Mouse (Mus musculus) CH12.LX (cell line): ENCODE measurements around the gene Spg11. TPM values are rescaled to one million over a fixed set of nuclear protein-coding genes. Genes with fewer than 3 reads are reported as not detected.

Experiments used
- DNase-seq: peaks from one replicate; pipeline ENCODE4 v3.0.0-alpha.2; 2013; ENCODE audit errors: extremely low read depth
- H3K27ac ChIP-seq: 2 replicates; pipeline ENCODE4 v1.5.1; 2012; ENCODE audit warnings: low read depth, mild to moderate bottlenecking, control low read depth, moderate library complexity; ENCODE audit not compliant: insufficient read depth
- H3K27me3 ChIP-seq: replicated peaks from 2 replicates; pipeline ENCODE3; 2012; ENCODE audit warnings: inconsistent platforms
- H3K36me3 ChIP-seq, 2 experiments: replicated peaks in 1 of 2; 2 replicates each; pipeline versions ENCODE3 to v1.6.1; 2012; ENCODE audit warnings: inconsistent platforms in 1 of 2, low read length in 1 of 2, mild to moderate bottlenecking in 1 of 2, mixed read lengths in 1 of 2, moderate library complexity in 1 of 2; ENCODE audit not compliant: control insufficient read depth in 1 of 2, insufficient read depth in 1 of 2
- H3K4me1 ChIP-seq, 2 experiments: 2 replicates each; pipeline ENCODE4 v1.6.1; 2012; ENCODE audit warnings: inconsistent platforms in 1 of 2, moderate library complexity in 1 of 2; ENCODE audit not compliant: insufficient read depth in 2 of 2, control insufficient read depth in 1 of 2
- H3K4me2 ChIP-seq: 2 replicates; pipeline ENCODE4 v1.6.1; 2012; ENCODE audit warnings: low read depth, mild to moderate bottlenecking, control low read depth; ENCODE audit not compliant: poor library complexity, insufficient read depth, severe bottlenecking
- H3K4me3 ChIP-seq, 3 experiments: fragments of 150-350 bp in 1 of 3; sonication (generic) in 1 of 3; replicated peaks in 1 of 3; 2 replicates each; pipeline versions ENCODE3 to v1.5.1; 2011 to 2012; ENCODE audit warnings: low read depth in 2 of 3, low read length in 2 of 3, mild to moderate bottlenecking in 2 of 3, moderate library complexity in 2 of 3, control low read depth in 1 of 3, improper control_type of control experiment in 1 of 3, inconsistent platforms in 1 of 3, mixed read lengths in 1 of 3; ENCODE audit not compliant: poor library complexity in 1 of 3
- H3K79me2 ChIP-seq: replicated peaks from 2 replicates; pipeline ENCODE4 v1.6.1; 2012; ENCODE audit warnings: mild to moderate bottlenecking, moderate library complexity; ENCODE audit not compliant: control insufficient read depth, poor library complexity, insufficient read depth, severe bottlenecking; ENCODE audit errors: extremely low read depth
- H3K9ac ChIP-seq: 2 replicates; pipeline ENCODE4 v1.6.1; 2012; ENCODE audit warnings: low read depth, mild to moderate bottlenecking, control low read depth, moderate library complexity; ENCODE audit not compliant: insufficient read depth
- H3K9me3 ChIP-seq: replicated peaks from 2 replicates; pipeline ENCODE3; 2012; ENCODE audit warnings: low read length, inconsistent platforms, mixed read lengths
- BHLHE40 ChIP-seq: IDR thresholded peaks from 2 replicates; pipeline ENCODE4 v1.6.1; 2011; ENCODE audit warnings: mild to moderate bottlenecking, low read depth, low read length, improper control_type of control experiment
- CHD1 ChIP-seq: IDR thresholded peaks from 2 replicates; pipeline ENCODE4 v1.6.1; 2012; ENCODE audit warnings: low read depth, low read length, improper control_type of control experiment, inconsistent platforms
- CTCF ChIP-seq, 2 experiments: IDR thresholded peaks in 1 of 2; conservative IDR thresholded peaks in 1 of 2; 2 replicates each; pipeline ENCODE4 v1.5.1; 2011 to 2012; ENCODE audit warnings: low read depth in 2 of 2, low read length in 2 of 2, improper control_type of control experiment in 1 of 2, inconsistent platforms in 1 of 2, mild to moderate bottlenecking in 1 of 2, moderate library complexity in 1 of 2
- E2F4 ChIP-seq: IDR thresholded peaks from 2 replicates; pipeline ENCODE4 v1.6.1; 2011; ENCODE audit warnings: low read depth, low read length, improper control_type of control experiment; ENCODE audit not compliant: insufficient replicate concordance
- ELF1 ChIP-seq: IDR thresholded peaks from 2 replicates; pipeline ENCODE4 v1.6.1; 2014; ENCODE audit warnings: low read depth, mild to moderate bottlenecking, inconsistent platforms, low read length, improper control_type of control experiment
- EP300 ChIP-seq: IDR thresholded peaks from 2 replicates; pipeline ENCODE4 v1.6.1; 2011; ENCODE audit warnings: low read length, improper control_type of control experiment
- ETS1 ChIP-seq: conservative IDR thresholded peaks from 2 replicates; pipeline ENCODE4 v1.6.1; 2012; ENCODE audit warnings: low read depth, mild to moderate bottlenecking, inconsistent platforms, low read length, improper control_type of control experiment, moderate library complexity
- GABPA ChIP-seq: IDR thresholded peaks from 2 replicates; pipeline ENCODE4 v1.6.1; 2012; ENCODE audit warnings: low read depth, low read length, improper control_type of control experiment, inconsistent platforms; ENCODE audit not compliant: insufficient replicate concordance
- HCFC1 ChIP-seq: IDR thresholded peaks from 2 replicates; pipeline ENCODE4 v1.6.1; 2012; ENCODE audit warnings: low read depth, mild to moderate bottlenecking, inconsistent platforms, low read length, improper control_type of control experiment
- IRF4 ChIP-seq: IDR thresholded peaks from 2 replicates; pipeline ENCODE4 v1.6.1; 2014; ENCODE audit warnings: low read depth, mild to moderate bottlenecking, inconsistent platforms, low read length, improper control_type of control experiment
- JUND ChIP-seq: conservative IDR thresholded peaks from 2 replicates; pipeline ENCODE4 v1.6.1; 2011; ENCODE audit warnings: low read depth, low read length, improper control_type of control experiment
- KAT2A ChIP-seq: IDR thresholded peaks from 2 replicates; pipeline ENCODE4 v1.6.1; 2012; ENCODE audit warnings: low read length, improper control_type of control experiment, inconsistent platforms; ENCODE audit not compliant: insufficient replicate concordance
- MAFK ChIP-seq: IDR thresholded peaks from 2 replicates; pipeline ENCODE4 v1.6.1; 2011; ENCODE audit warnings: low read length, improper control_type of control experiment; ENCODE audit not compliant: insufficient replicate concordance
- MAX ChIP-seq: IDR thresholded peaks from 2 replicates; pipeline ENCODE4 v1.6.1; 2011; ENCODE audit warnings: low read length, improper control_type of control experiment
- MAZ ChIP-seq: IDR thresholded peaks from 2 replicates; pipeline ENCODE4 v1.6.1; 2012; ENCODE audit warnings: low read depth, mild to moderate bottlenecking, inconsistent platforms, low read length, improper control_type of control experiment, moderate library complexity
- MEF2A ChIP-seq: IDR thresholded peaks from 2 replicates; pipeline ENCODE4 v1.6.1; 2014; ENCODE audit warnings: low read depth, mild to moderate bottlenecking, inconsistent platforms, low read length, improper control_type of control experiment, borderline replicate concordance
- MXI1 ChIP-seq: IDR thresholded peaks from 2 replicates; pipeline ENCODE4 v1.6.1; 2011; ENCODE audit warnings: mild to moderate bottlenecking, low read depth, low read length, improper control_type of control experiment
- MYC ChIP-seq: IDR thresholded peaks from 2 replicates; pipeline ENCODE4 v1.6.1; 2011; ENCODE audit warnings: low read depth, mild to moderate bottlenecking, improper control_type of control experiment, low read length
- NELFE ChIP-seq: IDR thresholded peaks from 2 replicates; pipeline ENCODE4 v1.6.1; 2011; ENCODE audit warnings: low read depth, low read length, improper control_type of control experiment
- NRF1 ChIP-seq: IDR thresholded peaks from 2 replicates; pipeline ENCODE4 v1.6.1; 2014; ENCODE audit warnings: low read depth, mild to moderate bottlenecking, inconsistent platforms, low read length, improper control_type of control experiment, moderate library complexity
- PAX5 ChIP-seq: IDR thresholded peaks from 2 replicates; pipeline ENCODE4 v1.6.1; 2012; ENCODE audit warnings: low read length, inconsistent platforms, mixed read lengths
- POLR2A ChIP-seq: IDR thresholded peaks from 2 replicates; pipeline ENCODE4 v1.6.1; 2011; ENCODE audit warnings: low read depth, mild to moderate bottlenecking, improper control_type of control experiment, low read length
- POLR2AphosphoS2 ChIP-seq: IDR thresholded peaks from 2 replicates; pipeline ENCODE4 v1.6.1; 2011; ENCODE audit warnings: low read depth, low read length, improper control_type of control experiment
- RAD21 ChIP-seq: IDR thresholded peaks from 2 replicates; pipeline ENCODE4 v1.6.1; 2011; ENCODE audit warnings: low read depth, mild to moderate bottlenecking, low read length, improper control_type of control experiment, moderate library complexity
- SIN3A ChIP-seq: IDR thresholded peaks from 2 replicates; pipeline ENCODE4 v1.6.1; 2012; ENCODE audit warnings: low read length, improper control_type of control experiment, inconsistent platforms
- SMC3 ChIP-seq: IDR thresholded peaks from 2 replicates; pipeline ENCODE4 v1.6.1; 2011; ENCODE audit warnings: low read depth, low read length, improper control_type of control experiment
- UBTF ChIP-seq: IDR thresholded peaks from 2 replicates; pipeline ENCODE4 v1.6.1; 2012; ENCODE audit warnings: low read depth, mild to moderate bottlenecking, inconsistent platforms, low read length, improper control_type of control experiment, moderate library complexity
- USF1 ChIP-seq: IDR thresholded peaks from 2 replicates; pipeline ENCODE4 v1.6.1; 2014; ENCODE audit warnings: low read depth, mild to moderate bottlenecking, inconsistent platforms, low read length, improper control_type of control experiment
- USF2 ChIP-seq: conservative IDR thresholded peaks from 2 replicates; pipeline ENCODE4 v1.6.1; 2011; ENCODE audit warnings: low read depth, low read length, improper control_type of control experiment
- ZC3H11A ChIP-seq: IDR thresholded peaks from 2 replicates; pipeline ENCODE4 v1.6.1; 2012; ENCODE audit warnings: low read depth, mild to moderate bottlenecking, inconsistent platforms, low read length, improper control_type of control experiment
- ZKSCAN1 ChIP-seq: IDR thresholded peaks from 2 replicates; pipeline ENCODE4 v1.6.1; 2012; ENCODE audit warnings: low read depth, inconsistent platforms, low read length, improper control_type of control experiment, borderline replicate concordance
- ZMIZ1 ChIP-seq: IDR thresholded peaks from 2 replicates; pipeline ENCODE4 v1.6.1; 2012; ENCODE audit warnings: low read depth, mild to moderate bottlenecking, inconsistent platforms, low read length, improper control_type of control experiment
- ZNF384 ChIP-seq: IDR thresholded peaks from 2 replicates; pipeline ENCODE4 v1.6.1; 2012; ENCODE audit warnings: low read depth, low read length, improper control_type of control experiment, inconsistent platforms
- dilution Hi-C: fragments of 300-500 bp; cut with MboI; formaldehyde crosslinking; loops from 2 replicates; pipeline ENCODE4 v1.14.3; 2020; ENCODE audit warnings: low sequenced_read_pairs; ENCODE audit not compliant: extremely low pct_unique_long_range_greater_than_20kb, extremely low pct_ligation_motif_present
- in situ Hi-C: fragments of 300-500 bp; cut with MboI; formaldehyde crosslinking; loops from 3 replicates; pipeline ENCODE4 v1.14.3; 2019; ENCODE audit warnings: low sequenced_read_pairs, low pct_ligation_motif_present, low pct_unique_long_range_greater_than_20kb, mixed read lengths
- polyA plus RNA-seq: library from polyadenylated mRNA; unstranded; fragments of >175 nt; gene quantifications from 2 replicates; pipeline ENCODE4 v1.2.1, GENCODE M21; 2012; ENCODE audit warnings: low read depth; ENCODE audit not compliant: insufficient read length
- total RNA-seq, 2 experiments: library from RNA; depleted of rRNA; stranded (reverse); fragments of 300-350 nt in 1 of 2; fragments of >200 nt in 1 of 2; gene quantifications; 2 replicates each; pipeline ENCODE4 v1.2.3; 2012 to 2014

Spg11 gene
- total and polyA plus RNA-seq, 3 experiments, result 7.5 to 11.4 (median 10.7) TPM

- TF ChIP-seq ZKSCAN1 (no peak), KAT2A (0 out of 2 replicates have a peak, but pooled peaks have one; percentile 35), POLR2A (no peak; the same call in 1 of the 2 replicates), HCFC1 (peak; percentile 22; the same call in 1 of the 2 replicates), ZC3H11A (no peak), NRF1 (no peak), ZMIZ1 (no peak), CTCF (conservative IDR thresholded peaks at IDR 0.05 in 1 of 2, IDR thresholded peaks at IDR 0.05 in 1 of 2; ENCODE audit: low read depth in 2 of 2, low read length in 2 of 2) (no peak), IRF4 (peak; percentile 59; the same call in 1 of the 2 replicates)
- TF ChIP-seq, all 38 proteins: peak for 14
Measured at GRCm38 (mm10) chr2:122148242-122148917, 30.2 kb upstream of the Spg11 start (continued).

GRCm38 (mm10) chr2:122147508-122148241 is 29.5 kb upstream of the Spg11 start, which contains the start of gene B2m:
TSS of gene B2m (plus strand) at chr2:122147686.
- dilution Hi-C loops (no loop called here), in situ Hi-C loops (no loop called here)
- H3K36me3 ChIP-seq, result peaks cover 33 to 43% of the 10 kb centered on the region in 2 experiments
- peaks cover 50% of the 10 kb centered on the region for H3K79me2 ChIP-seq
- peaks cover 9 to 41% of the 10 kb centered on the region in 2 experiments for H3K4me1 ChIP-seq
- peak within 1 kb of the TSS; percentile 91 to 93 (median 92) for H3K4me3 ChIP-seq
- H3K4me2 ChIP-seq, result peak within 1 kb of the TSS; percentile 90
- H3K9me3 ChIP-seq, result no peaks in the 10 kb centered on the region
- no peaks in the 10 kb centered on the region for H3K27me3 ChIP-seq
- peak within 1 kb of the TSS; percentile 93 for H3K27ac ChIP-seq
- DNase-seq, result peak; percentile 99
- H3K9ac ChIP-seq, result peak within 1 kb of the TSS; percentile 100
- TF ChIP-seq USF2 (no peak), NELFE (peak; percentile 100), ELF1 (0 out of 2 replicates have a peak, but pooled peaks have one; percentile 22), RAD21 (no peak; the same call in 1 of the 2 replicates), MAZ (no peak), JUND (no peak), KAT2A (0 out of 2 replicates have a peak, but pooled peaks have one; percentile 59), CTCF (conservative IDR thresholded peaks at IDR 0.05 in 1 of 2, IDR thresholded peaks at IDR 0.05 in 1 of 2; ENCODE audit: low read depth in 2 of 2, low read length in 2 of 2) (no peak), MAFK (no peak), NRF1 (0 out of 2 replicates have a peak, but pooled peaks have one; percentile 38), E2F4 (peak; percentile 70; the same call in 1 of the 2 replicates), PAX5 (no peak), MXI1 (peak; percentile 38; the same call in 1 of the 2 replicates), SIN3A (peak; percentile 84), ZMIZ1 (peak; percentile 99), ETS1 (peak; percentile 69), MYC (peak; percentile 88), POLR2A (peak; percentile 100), ZKSCAN1 (no peak), MEF2A (peak; percentile 66; the same call in 1 of the 2 replicates), USF1 (no peak), POLR2AphosphoS2 (peak; percentile 98), ZC3H11A (no peak), MAX (peak; percentile 64; the same call in 1 of the 2 replicates), ZNF384 (no peak), CHD1 (peak; percentile 95; the same call in 1 of the 2 replicates), GABPA (no peak), SMC3 (no peak), BHLHE40 (peak; percentile 92), EP300 (no peak), UBTF (no peak)
